Mouse (Mus musculus): Measurements from ENCODE around the gene Samd14. TPM values are rescaled to one million over a fixed set of nuclear protein-coding genes. Genes with fewer than 3 reads are reported as not detected.
"Not testable (repeated sequence)": the region's sequence is repeated elsewhere in the genome, so short reads cannot be mapped to it uniquely, and the experiment has no call there.

Gene Samd14
- polyA plus RNA-seq, 1 experiment from 2014 or later: 6.9 TPM

DNA sequence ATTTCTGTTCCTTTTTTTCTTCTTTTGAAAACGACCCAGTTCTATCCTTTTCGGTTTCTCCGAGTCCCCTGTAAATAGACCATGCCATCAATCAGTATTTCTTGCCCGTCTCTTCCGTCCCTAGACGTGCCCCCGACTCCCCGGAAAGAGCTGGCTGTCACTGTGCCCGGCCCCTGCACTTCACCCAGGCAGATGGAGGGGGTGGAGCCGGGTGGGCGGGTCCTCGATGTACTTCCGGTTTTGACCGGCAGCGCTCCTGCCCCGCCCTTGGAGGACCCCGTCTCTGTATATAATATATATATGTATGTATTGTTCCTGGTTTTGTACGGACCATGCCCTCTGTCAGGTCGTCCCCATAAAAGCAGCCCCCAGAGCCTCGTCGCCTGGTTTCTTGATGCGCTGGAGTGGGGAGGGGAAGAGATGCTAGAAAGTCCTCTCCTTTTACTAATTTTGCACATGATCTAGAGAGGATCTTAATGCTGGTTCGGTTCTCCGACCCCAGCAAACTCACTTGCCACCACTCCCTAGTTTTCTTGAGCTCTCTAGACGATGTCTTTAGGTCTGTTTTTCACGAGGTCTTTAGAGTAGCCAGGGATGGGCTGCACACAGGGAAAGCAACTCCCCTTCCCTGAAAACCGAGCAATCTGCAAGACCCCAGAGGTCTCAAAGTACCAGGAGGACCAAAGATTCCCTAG is 3.0 kb upstream of the Samd14 start:
- H3K4me2 ChIP-seq (replicated peaks; ENCODE audit: low read depth): peak overlapping the region; percentile 73
- 2% methylated on average over 27 of the region's 27 CpGs for WGBS
- ATAC-seq: peak; percentile 48
- peaks cover 8% of the 10 kb centered on the region for H3K4me1 ChIP-seq (replicated peaks; ENCODE audit: control insufficient read depth, insufficient read depth, low read length)
- H3K9ac ChIP-seq (ENCODE audit: low read depth, low read length): peak overlapping the region; percentile 38; the same call in 1 of the 2 replicates
- no peaks in the 10 kb centered on the region for H3K9me3 ChIP-seq (ENCODE audit: control insufficient read depth)
- H3K36me3 ChIP-seq (ENCODE audit: control insufficient read depth, insufficient read depth): peaks cover 38% of the 10 kb centered on the region
- H3K27me3 ChIP-seq (replicated peaks; ENCODE audit: control insufficient read depth, insufficient read depth, low read length): 0 out of 2 replicates have a peak, but pooled peaks cover 4% of the 10 kb centered on the region
- no peak for TF ChIP-seq CTCF (IDR thresholded peaks at IDR 0.05; ENCODE audit: low read depth)
- H3K4me3 ChIP-seq (ENCODE audit: low read depth, low read length): peak overlapping the region; percentile 42
- H3K27ac ChIP-seq (ENCODE audit: low read depth, low read length): no peak overlapping the region

GRCm38 (mm10) chr11:95007418-95007817 is 2.3 kb upstream of the Samd14 start:
- no peak for TF ChIP-seq CTCF (IDR thresholded peaks at IDR 0.05; ENCODE audit: low read depth)
- H3K27me3 ChIP-seq (replicated peaks; ENCODE audit: control insufficient read depth, insufficient read depth, low read length): 0 out of 2 replicates have a peak, but pooled peaks cover 4% of the 10 kb centered on the region
- H3K36me3 ChIP-seq (ENCODE audit: control insufficient read depth, insufficient read depth): peaks cover 31% of the 10 kb centered on the region
- ATAC-seq: no peak
- 37% methylated on average over 3 of the region's 3 CpGs for WGBS
- no peaks in the 10 kb centered on the region for H3K9me3 ChIP-seq (ENCODE audit: control insufficient read depth)
- peaks cover 8% of the 10 kb centered on the region for H3K4me1 ChIP-seq (replicated peaks; ENCODE audit: control insufficient read depth, insufficient read depth, low read length)
- no peak overlapping the region for H3K4me3 ChIP-seq (ENCODE audit: low read depth, low read length)
- H3K4me2 ChIP-seq (replicated peaks; ENCODE audit: low read depth): peak overlapping the region; percentile 73; the same call in 1 of the 2 replicates
- H3K27ac ChIP-seq (ENCODE audit: low read depth, low read length): no peak overlapping the region
- H3K9ac ChIP-seq (ENCODE audit: low read depth, low read length): no peak overlapping the region

GRCm38 (mm10) chr11:95008661-95009628 is 734 bp upstream of the Samd14 start:
- Histone ChIP-seq H3K27ac (ENCODE audit: low read depth, low read length) (peak overlapping the region; percentile 66), H3K9ac (ENCODE audit: low read depth, low read length) (peak overlapping the region; percentile 58; the same call in 1 of the 2 replicates)
- ATAC-seq: no peak

GRCm38 (mm10) chr11:95010141-95010739 is 561 bp downstream of the Samd14 start:
- Histone ChIP-seq H3K36me3 (ENCODE audit: control insufficient read depth, insufficient read depth) (peaks cover 7% of the 10 kb centered on the region; the same call in 1 of the 2 replicates), H3K4me1 (replicated peaks; ENCODE audit: control insufficient read depth, insufficient read depth, low read length) (peaks cover 8% of the 10 kb centered on the region), H3K9me3 (ENCODE audit: control insufficient read depth) (no peaks in the 10 kb centered on the region), H3K27me3 (replicated peaks; ENCODE audit: control insufficient read depth, insufficient read depth, low read length) (0 out of 2 replicates have a peak, but pooled peaks cover 4% of the 10 kb centered on the region), H3K27ac (ENCODE audit: low read depth, low read length) (peak overlapping the region; percentile 66; the same call in 1 of the 2 replicates), H3K9ac (ENCODE audit: low read depth, low read length) (peak overlapping the region; percentile 58), H3K4me3 (ENCODE audit: low read depth, low read length) (peak overlapping the region; percentile 55), H3K4me2 (replicated peaks; ENCODE audit: low read depth) (peak overlapping the region; percentile 86)
- ATAC-seq: no peak
- no peak for TF ChIP-seq CTCF (IDR thresholded peaks at IDR 0.05; ENCODE audit: low read depth)
- WGBS: 4% methylated on average over 35 of the region's 40 CpGs

More at GRCm38 (mm10) chr11:95008661-95009628, 734 bp upstream of the Samd14 start:
- H3K27me3 ChIP-seq (replicated peaks; ENCODE audit: control insufficient read depth, insufficient read depth, low read length): 0 out of 2 replicates have a peak, but pooled peaks cover 4% of the 10 kb centered on the region
- no peak for TF ChIP-seq CTCF (IDR thresholded peaks at IDR 0.05; ENCODE audit: low read depth)
- 34% methylated on average over 15 of the region's 15 CpGs for WGBS
- H3K9me3 ChIP-seq (ENCODE audit: control insufficient read depth): no peaks in the 10 kb centered on the region
- peaks cover 18% of the 10 kb centered on the region; the same call in 1 of the 2 replicates for H3K36me3 ChIP-seq (ENCODE audit: control insufficient read depth, insufficient read depth)
- H3K4me2 ChIP-seq (replicated peaks; ENCODE audit: low read depth): peak overlapping the region; percentile 86
- peak overlapping the region; percentile 55 for H3K4me3 ChIP-seq (ENCODE audit: low read depth, low read length)
- H3K4me1 ChIP-seq (replicated peaks; ENCODE audit: control insufficient read depth, insufficient read depth, low read length): peaks cover 8% of the 10 kb centered on the region

- not testable (repeated sequence) for H3K36me3 ChIP-seq (ENCODE audit: control insufficient read depth, insufficient read depth); H3K27me3 ChIP-seq (replicated peaks; ENCODE audit: control insufficient read depth, insufficient read depth, low read length); H3K27ac ChIP-seq (ENCODE audit: low read depth, low read length); H3K9ac ChIP-seq (ENCODE audit: low read depth, low read length); H3K9me3 ChIP-seq (ENCODE audit: control insufficient read depth); H3K4me1 ChIP-seq (replicated peaks; ENCODE audit: control insufficient read depth, insufficient read depth, low read length); ATAC-seq
- WGBS: 32% methylated on average over 4 of the region's 4 CpGs
- Histone ChIP-seq H3K4me2 (replicated peaks; ENCODE audit: low read depth) (peak overlapping the region; percentile 86), H3K4me3 (ENCODE audit: low read depth, low read length) (0 out of 2 replicates have a peak overlapping the region, but pooled peaks have one; percentile 0)
Measured at GRCm38 (mm10) chr11:95010841-95011403, 1.2 kb downstream of the Samd14 start.

All from intestine, postnatal 0 days (tissue).